Mouse (Mus musculus): Measurements from ENCODE around the gene Aprt. TPM values are rescaled to one million over a fixed set of nuclear protein-coding genes. Genes with fewer than 3 reads are reported as not detected.

The Aprt gene
- polyA plus RNA-seq, 2 experiments = 87.5 to 197 TPM

DNA sequence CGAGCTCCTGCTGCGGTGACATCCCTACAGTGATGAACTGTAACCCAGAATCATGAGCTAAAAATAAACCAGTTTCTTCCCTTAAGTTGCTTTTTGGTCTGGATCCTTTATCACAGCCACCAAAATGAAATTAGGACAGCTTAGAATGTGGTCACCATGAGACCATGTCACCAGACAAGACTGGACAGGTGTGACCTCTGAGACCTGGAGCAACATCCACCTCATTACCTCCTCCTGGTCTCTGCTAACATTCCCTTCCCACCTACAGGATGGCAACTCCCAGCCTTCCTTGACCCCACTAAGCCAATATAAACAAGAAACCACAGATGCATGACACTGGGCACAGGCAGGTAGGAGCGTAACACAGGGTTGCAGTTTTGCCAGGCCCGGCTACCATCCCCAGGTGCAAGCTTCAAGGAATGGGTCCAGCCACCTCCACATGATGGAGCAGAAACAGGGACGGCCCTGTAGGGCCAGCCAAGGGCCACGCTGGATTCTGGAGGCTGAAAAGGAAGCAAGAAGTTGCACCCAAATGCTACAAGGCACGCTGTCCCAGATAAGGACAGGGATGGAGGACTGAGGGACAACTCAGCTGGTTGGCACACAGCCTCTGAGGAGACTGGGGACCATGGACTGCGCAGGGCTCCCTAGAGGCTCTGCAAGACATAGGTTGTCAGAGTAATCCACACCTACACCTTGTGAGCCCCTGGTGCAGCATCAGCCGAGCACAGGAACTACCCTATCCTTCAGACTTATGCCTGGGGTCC lies 38.2 kb downstream of the Aprt start:
- peak in 1 of 3 experiments; percentile 61 for DNase-seq (ENCODE audit: low read depth in 3 of 3, low spot score in 3 of 3)
- WGBS (ENCODE audit: insufficient replicate concordance) = 46% methylated on average over 9 of the region's 9 CpGs
- Histone ChIP-seq H3K4me3 (ENCODE audit: insufficient read depth in 1 of 2, low read depth in 2 of 2, low read length in 2 of 2) (peak overlapping the region in 1 of 2 experiments; percentile 45; a peak in 1 of 4 replicates), H3K27ac (peak overlapping the region; percentile 98), H3K9me3 (ENCODE audit: control insufficient read depth, low read length) (no peaks in the 10 kb centered on the region), H3K27me3 (ENCODE audit: control insufficient read depth, insufficient read depth, low read length) (no peaks in the 10 kb centered on the region), H3K9ac (replicated peaks) (peak overlapping the region; percentile 79), H3K36me3 (replicated peaks; ENCODE audit: control insufficient read depth, insufficient read depth, low read depth) (peaks cover 25% of the 10 kb centered on the region), H3K4me1 (replicated peaks; ENCODE audit: control insufficient read depth in 2 of 2, insufficient read depth in 2 of 2, low read length in 1 of 2) (peaks cover 46 to 67% of the 10 kb centered on the region in 2 experiments), H3K4me2 (ENCODE audit: low read depth) (peak overlapping the region; percentile 91)
- no peak for TF ChIP-seq CTCF (IDR thresholded peaks at IDR 0.05; ENCODE audit: low read depth)
- TF ChIP-seq EP300 (IDR thresholded peaks at IDR 0.05; ENCODE audit: low read depth) = no peak
- ATAC-seq (ENCODE audit: insufficient read depth) = peak; percentile 34

DNA sequence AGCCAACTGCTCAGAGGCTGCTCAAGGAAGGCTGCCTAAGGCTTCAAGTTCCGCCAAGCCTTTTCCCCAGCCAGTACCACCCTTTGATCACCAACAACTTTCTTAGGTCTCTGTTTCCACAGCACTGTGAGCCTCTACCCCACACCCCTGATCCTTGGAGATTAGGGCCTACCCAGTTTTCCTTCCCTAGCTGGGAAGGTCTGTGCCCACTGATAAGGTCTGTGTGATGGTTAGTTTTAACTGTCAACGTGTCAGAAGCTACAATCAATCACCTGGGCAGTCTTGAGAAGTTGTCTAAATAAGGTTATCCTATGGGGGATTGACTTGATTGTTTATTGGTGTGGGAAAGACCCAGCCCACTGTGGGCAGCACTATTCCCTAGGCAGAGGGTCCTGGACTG lies 38.9 kb downstream of the Aprt start:
- Histone ChIP-seq H3K4me1 (replicated peaks; ENCODE audit: control insufficient read depth in 2 of 2, insufficient read depth in 2 of 2, low read length in 1 of 2) (peaks cover 46 to 62% of the 10 kb centered on the region in 2 experiments), H3K9me3 (ENCODE audit: control insufficient read depth, low read length) (no peaks in the 10 kb centered on the region), H3K9ac (replicated peaks) (peak overlapping the region; percentile 79), H3K36me3 (replicated peaks; ENCODE audit: control insufficient read depth, insufficient read depth, low read depth) (peaks cover 18% of the 10 kb centered on the region), H3K4me3 (ENCODE audit: insufficient read depth in 1 of 2, low read depth in 2 of 2, low read length in 2 of 2) (peak overlapping the region; percentile 39 to 45), H3K27me3 (ENCODE audit: control insufficient read depth, insufficient read depth, low read length) (no peaks in the 10 kb centered on the region), H3K4me2 (ENCODE audit: low read depth) (peak overlapping the region; percentile 91), H3K27ac (peak overlapping the region; percentile 98)
- TF ChIP-seq CTCF (IDR thresholded peaks at IDR 0.05; ENCODE audit: low read depth) (no peak), EP300 (IDR thresholded peaks at IDR 0.05; ENCODE audit: low read depth) (peak; percentile 98)
- peak; percentile 84 to 91 (median 85) for DNase-seq (ENCODE audit: low read depth in 3 of 3, low spot score in 3 of 3)
- peak; percentile 92 for ATAC-seq (ENCODE audit: insufficient read depth)
- 9% methylated on average over 2 of the region's 2 CpGs for WGBS (ENCODE audit: insufficient replicate concordance)

DNA sequence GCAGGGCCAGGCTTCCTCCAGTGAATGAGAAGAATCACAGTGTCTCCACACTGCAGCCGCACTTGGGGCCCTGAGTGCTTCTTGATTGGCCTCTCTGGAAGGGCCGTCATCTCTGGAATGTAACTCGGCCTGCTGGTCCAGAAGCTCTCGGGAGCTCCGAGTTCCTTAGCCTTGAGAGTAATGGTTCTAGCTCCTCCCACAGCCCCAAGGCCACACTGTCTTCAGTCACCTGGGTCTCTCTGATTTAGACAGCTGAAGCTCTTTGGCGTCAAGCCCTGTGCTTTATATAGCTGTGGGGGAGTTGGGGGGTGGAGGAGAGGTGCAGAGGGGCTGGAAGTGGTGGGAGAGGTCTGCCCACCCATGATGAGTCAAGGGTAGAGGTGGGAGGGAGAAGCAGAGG lies 39.7 kb downstream of the Aprt start:
- DNase-seq (ENCODE audit: low read depth in 3 of 3, low spot score in 3 of 3) (no peak), ATAC-seq (ENCODE audit: insufficient read depth) (no peak)
- Histone ChIP-seq H3K27me3 (ENCODE audit: control insufficient read depth, insufficient read depth, low read length) (no peaks in the 10 kb centered on the region), H3K27ac (peak overlapping the region; percentile 98), H3K9ac (replicated peaks) (peak overlapping the region; percentile 79), H3K4me2 (ENCODE audit: low read depth) (peak overlapping the region; percentile 91), H3K4me1 (replicated peaks; ENCODE audit: control insufficient read depth in 2 of 2, insufficient read depth in 2 of 2, low read length in 1 of 2) (peaks cover 44 to 55% of the 10 kb centered on the region in 2 experiments), H3K36me3 (replicated peaks; ENCODE audit: control insufficient read depth, insufficient read depth, low read depth) (peaks cover 12% of the 10 kb centered on the region), H3K4me3 (ENCODE audit: insufficient read depth in 1 of 2, low read depth in 2 of 2, low read length in 2 of 2) (peak overlapping the region; percentile 39 to 45; a peak in 3 of 4 replicates), H3K9me3 (ENCODE audit: control insufficient read depth, low read length) (no peaks in the 10 kb centered on the region)
- WGBS (ENCODE audit: insufficient replicate concordance) = 25% methylated on average over 6 of the region's 6 CpGs
- TF ChIP-seq EP300 (IDR thresholded peaks at IDR 0.05; ENCODE audit: low read depth) (no peak), CTCF (IDR thresholded peaks at IDR 0.05; ENCODE audit: low read depth) (no peak)

DNA sequence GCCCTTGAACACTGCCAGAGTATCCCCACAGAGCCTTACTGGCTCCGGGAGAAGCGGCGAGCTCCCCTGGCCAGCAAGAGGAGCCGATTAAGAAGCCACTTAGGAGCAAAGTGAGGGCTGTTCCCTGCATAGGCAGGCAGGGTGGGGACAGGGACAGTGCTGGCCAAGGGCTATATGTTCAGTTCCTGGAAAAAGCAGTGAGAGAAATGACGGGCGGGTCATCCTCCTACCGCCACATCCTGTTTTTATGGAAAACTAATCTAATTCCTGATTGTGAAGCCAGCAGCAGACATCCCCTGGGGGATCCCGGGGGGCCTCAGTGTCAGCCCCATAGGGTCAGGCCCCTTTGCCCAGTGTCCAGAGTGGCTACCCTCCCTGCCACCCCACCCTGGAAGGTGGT lies 45.4 kb downstream of the Aprt start:
- TF ChIP-seq EP300 (IDR thresholded peaks at IDR 0.05; ENCODE audit: low read depth) (no peak), CTCF (IDR thresholded peaks at IDR 0.05; ENCODE audit: low read depth) (no peak)
- Histone ChIP-seq H3K4me2 (ENCODE audit: low read depth) (no peak overlapping the region), H3K27ac (no peak overlapping the region), H3K36me3 (replicated peaks; ENCODE audit: control insufficient read depth, insufficient read depth, low read depth) (no peaks in the 10 kb centered on the region; the same call in 1 of the 2 replicates), H3K4me3 (ENCODE audit: insufficient read depth in 1 of 2, low read depth in 2 of 2, low read length in 2 of 2) (no peak overlapping the region), H3K4me1 (replicated peaks; ENCODE audit: control insufficient read depth in 2 of 2, insufficient read depth in 2 of 2, low read length in 1 of 2) (peaks cover 12 to 22% of the 10 kb centered on the region in 2 experiments), H3K9ac (replicated peaks) (no peak overlapping the region), H3K9me3 (ENCODE audit: control insufficient read depth, low read length) (no peaks in the 10 kb centered on the region), H3K27me3 (ENCODE audit: control insufficient read depth, insufficient read depth, low read length) (no peaks in the 10 kb centered on the region)
- WGBS (ENCODE audit: insufficient replicate concordance) = 88% methylated on average over 8 of the region's 8 CpGs
- no peak for DNase-seq (ENCODE audit: low read depth in 3 of 3, low spot score in 3 of 3)
- ATAC-seq (ENCODE audit: insufficient read depth) = no peak; the same call in 1 of the 2 replicates

DNA sequence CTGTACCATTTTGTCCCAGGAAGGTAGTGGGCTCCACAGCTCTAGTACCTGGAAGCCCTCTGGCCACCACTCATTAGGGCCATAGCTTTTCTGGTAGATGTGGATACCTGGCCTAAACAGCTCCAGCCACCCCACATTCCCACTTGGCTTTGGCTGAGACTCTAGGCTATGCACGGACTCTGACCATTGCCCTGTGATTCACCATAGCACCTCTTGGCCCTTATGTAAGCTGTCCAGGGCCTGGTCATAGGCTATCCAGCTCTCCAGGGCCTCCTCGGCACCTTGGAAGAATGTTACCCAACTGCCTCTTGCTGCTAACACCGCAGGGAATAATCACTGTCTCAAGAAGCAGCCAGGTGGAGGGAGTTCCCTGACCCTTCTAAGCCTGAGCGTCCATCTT lies 47.5 kb downstream of the Aprt start:
- Histone ChIP-seq H3K27ac (no peak overlapping the region), H3K9me3 (ENCODE audit: control insufficient read depth, low read length) (no peaks in the 10 kb centered on the region), H3K9ac (replicated peaks) (no peak overlapping the region), H3K27me3 (ENCODE audit: control insufficient read depth, insufficient read depth, low read length) (no peaks in the 10 kb centered on the region), H3K4me3 (ENCODE audit: insufficient read depth in 1 of 2, low read depth in 2 of 2, low read length in 2 of 2) (no peak overlapping the region), H3K36me3 (replicated peaks; ENCODE audit: control insufficient read depth, insufficient read depth, low read depth) (no peaks in the 10 kb centered on the region), H3K4me2 (ENCODE audit: low read depth) (no peak overlapping the region), H3K4me1 (replicated peaks; ENCODE audit: control insufficient read depth in 2 of 2, insufficient read depth in 2 of 2, low read length in 1 of 2) (peaks cover 24 to 35% of the 10 kb centered on the region in 2 experiments)
- TF ChIP-seq EP300 (IDR thresholded peaks at IDR 0.05; ENCODE audit: low read depth) (no peak), CTCF (IDR thresholded peaks at IDR 0.05; ENCODE audit: low read depth) (no peak)
- ATAC-seq (ENCODE audit: insufficient read depth) (no peak), DNase-seq (ENCODE audit: low read depth in 3 of 3, low spot score in 3 of 3) (no peak)
- WGBS (ENCODE audit: insufficient replicate concordance) = 87% methylated on average over 4 of the region's 4 CpGs
